Mouse (Mus musculus) liver, adult 2 months (tissue): Measurements from ENCODE around the gene Gen1. TPM values are rescaled to one million over a fixed set of nuclear protein-coding genes. Genes with fewer than 3 reads are reported as not detected.

Experiments used
- DNase-seq: peaks from one replicate; pipeline ENCODE4 v3.0.0-alpha.2; 2011; ENCODE audit warnings: low read depth, low spot score; ENCODE audit errors: extremely low read depth
- H3K27ac ChIP-seq: fragments of 200-500 bp; replicated peaks from 2 replicates; pipeline ENCODE4 v1.5.1; 2012; ENCODE audit warnings: low read depth, mild to moderate bottlenecking, control low read depth, inconsistent platforms, low read length; ENCODE audit not compliant: insufficient read depth
- H3K27me3 ChIP-seq: fragments of 200-500 bp; 2 replicates; pipeline ENCODE4 v1.6.1; 2012; ENCODE audit warnings: mild to moderate bottlenecking, moderate library complexity, low read length, inconsistent platforms; ENCODE audit not compliant: control insufficient read depth, insufficient read depth
- H3K36me3 ChIP-seq: fragments of 200-500 bp; 2 replicates; pipeline ENCODE4 v1.6.1; 2012; ENCODE audit warnings: low read length, inconsistent platforms; ENCODE audit not compliant: control insufficient read depth, insufficient read depth
- H3K4me1 ChIP-seq: fragments of 200-500 bp; 2 replicates; pipeline ENCODE4 v1.6.1; 2011; ENCODE audit warnings: low read length; ENCODE audit not compliant: control insufficient read depth, insufficient read depth
- H3K4me3 ChIP-seq: fragments of 200-500 bp; 2 replicates; pipeline ENCODE4 v1.5.1; 2011; ENCODE audit warnings: low read depth, mild to moderate bottlenecking, control low read depth, low read length, moderate library complexity; ENCODE audit not compliant: insufficient read depth
- H3K79me2 ChIP-seq: fragments of 200-500 bp; 2 replicates; pipeline ENCODE4 v1.6.1; 2012; ENCODE audit warnings: inconsistent platforms, mild to moderate bottlenecking, low read length, moderate library complexity; ENCODE audit not compliant: control insufficient read depth, insufficient read depth
- H3K9ac ChIP-seq: fragments of 200-500 bp; 2 replicates; pipeline ENCODE4 v1.6.1; 2012; ENCODE audit warnings: low read depth, mild to moderate bottlenecking, control low read depth, inconsistent platforms, low read length
- CTCF ChIP-seq: fragments of 200-500 bp; IDR thresholded peaks from 2 replicates; pipeline ENCODE4 v1.5.1; 2011; ENCODE audit warnings: low read depth, low read length, control low read depth
- POLR2A ChIP-seq: fragments of 200-500 bp; IDR thresholded peaks from 2 replicates; pipeline ENCODE4 v1.6.1; 2011; ENCODE audit warnings: low read length, control low read depth; ENCODE audit not compliant: insufficient read depth; ENCODE audit errors: extremely low read depth
- WGBS: fragments of 180-500 bp; shearing (Covaris S2); methylation state at CpG from one replicate; pipeline ENCODE4 v1.1.7; 2018; 5-methylcytosine and 5-hydroxymethylcytosine counted together
- polyA plus RNA-seq: library from polyadenylated mRNA; depleted of rRNA; stranded (reverse); fragments of >200 nt; gene quantifications from 2 replicates; pipeline ENCODE4 v1.2.3, GENCODE M21; 2012; rRNA removed
- total RNA-seq: library from RNA; depleted of rRNA; stranded (reverse); fragments of >200 nt; gene quantifications from 2 replicates; pipeline ENCODE4 v1.2.3, GENCODE M21; 2014; rRNA removed

Gen1 gene
- total and polyA plus RNA-seq, 2 experiments: 0.05 to 0.74 TPM

DNA sequence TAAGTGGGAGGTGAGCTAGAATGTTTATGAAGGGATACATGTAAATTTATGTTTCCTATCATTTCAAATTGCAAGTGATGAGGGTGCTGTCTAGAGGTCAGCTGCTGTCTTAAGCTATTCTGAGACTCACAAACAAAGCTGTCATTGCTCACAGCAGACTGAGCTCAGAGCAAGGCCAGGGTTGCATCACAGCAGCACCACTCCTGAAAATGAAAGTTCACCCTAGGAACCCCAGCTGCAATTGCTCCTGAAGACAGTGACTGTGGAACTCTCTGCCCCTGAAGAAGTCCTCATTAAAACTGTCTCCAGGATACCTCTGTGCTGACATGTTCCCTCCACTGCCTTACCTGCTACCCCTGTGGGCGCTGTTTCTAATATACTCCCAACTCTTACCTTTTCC lies 70.6 kb downstream of the Gen1 start:
- no peak overlapping the region for H3K4me3 ChIP-seq
- no peak overlapping the region for H3K27ac ChIP-seq
- WGBS: 82% methylated on average over 1 of the region's 1 CpGs
- no peaks in the 10 kb centered on the region for H3K4me1 ChIP-seq
- H3K27me3 ChIP-seq: no peaks in the 10 kb centered on the region
- no peak for TF ChIP-seq POLR2A
- no peak for TF ChIP-seq CTCF
- no peaks in the 10 kb centered on the region for H3K79me2 ChIP-seq
- no peak overlapping the region for H3K9ac ChIP-seq
- no peaks in the 10 kb centered on the region for H3K36me3 ChIP-seq
- DNase-seq: no peak

Other genes with a start within 250 kb of the Gen1 start
- gene Kcns3, start 114.7 kb downstream of the Gen1 start, total RNA-seq: 0.18 TPM in 1 of 2 replicates, not detected in the other
- 0.05 and 0.10 TPM in 2 replicates for gene Kcns3, start 114.7 kb downstream of the Gen1 start, polyA plus RNA-seq
- not detected in 2 replicates for gene Msgn1, start 56.8 kb downstream of the Gen1 start, total RNA-seq
- not detected in 2 replicates for gene Msgn1, start 56.8 kb downstream of the Gen1 start, polyA plus RNA-seq
- 21.3 and 22.7 TPM in 2 replicates for gene Smc6, start 85 bp upstream of the Gen1 start, total RNA-seq
- gene Smc6, start 85 bp upstream of the Gen1 start, polyA plus RNA-seq: 1.9 and 2.1 TPM in 2 replicates
- gene Vsnl1, start 170.8 kb upstream of the Gen1 start, total RNA-seq: 0.20 TPM in 1 of 2 replicates, not detected in the other
- gene Vsnl1, start 170.8 kb upstream of the Gen1 start, polyA plus RNA-seq: not detected in 2 replicates
- gene Rad51ap2, start 190.3 kb upstream of the Gen1 start, total RNA-seq: not detected in 2 replicates
- gene Rad51ap2, start 190.3 kb upstream of the Gen1 start, polyA plus RNA-seq: not detected in 2 replicates